Mouse (Mus musculus): ENCODE results near the gene Lig4.

Gene Lig4

GRCm38 (mm10) chr8:9977573-9978314 lies at the start of gene Lig4, which contains the start of gene Abhd13:
Lig4 (minus strand) TSS chr8:9977686.
Abhd13 (plus strand) TSS chr8:9977707.
- peak; percentile 99 for DNase-seq

- DNase-seq: no peak
Measured at GRCm38 (mm10) chr8:10017231-10017630, 39.7 kb upstream of the Lig4 start.

GRCm38 (mm10) chr8:10016252-10016651 lies 38.8 kb upstream of the Lig4 start:
- DNase-seq: no peak

- no peak for DNase-seq
Measured at GRCm38 (mm10) chr8:10007660-10008028, 30.2 kb upstream of the Lig4 start.

- DNase-seq: peak; percentile 27
Measured at GRCm38 (mm10) chr8:10006986-10007659, 29.6 kb upstream of the Lig4 start.

- no peak for DNase-seq
Measured at GRCm38 (mm10) chr8:10006156-10006985, 28.9 kb upstream of the Lig4 start, which contains the start of gene Tnfsf13b. Tnfsf13b (plus strand) TSS chr8:10006467.

- DNase-seq: no peak
Measured at GRCm38 (mm10) chr8:10004115-10004514, 26.6 kb upstream of the Lig4 start.

GRCm38 (mm10) chr8:9980188-9980587 lies 2.7 kb upstream of the Lig4 start:
- no peak for DNase-seq

- no peak for DNase-seq
Measured at GRCm38 (mm10) chr8:9979746-9980145, 2.3 kb upstream of the Lig4 start.

- DNase-seq: no peak
Measured at GRCm38 (mm10) chr8:9978475-9979230, 1.2 kb upstream of the Lig4 start.

- DNase-seq: peak; percentile 34
Measured at GRCm38 (mm10) chr8:9977016-9977415, 470 bp downstream of the Lig4 start.

GRCm38 (mm10) chr8:9975898-9976611 lies 1.4 kb downstream of the Lig4 start:
- DNase-seq: peak; percentile 99

GRCm38 (mm10) chr8:9975276-9975675 lies 2.2 kb downstream of the Lig4 start:
- peak; percentile 46 for DNase-seq

GRCm38 (mm10) chr8:9971866-9972265 lies 5.6 kb downstream of the Lig4 start:
- DNase-seq: peak; percentile 32

- no peak for DNase-seq
Measured at GRCm38 (mm10) chr8:9959919-9960318, 17.6 kb downstream of the Lig4 start.

- DNase-seq: no peak
Measured at GRCm38 (mm10) chr8:9958338-9958737, 19.1 kb downstream of the Lig4 start.

- DNase-seq: no peak
Measured at GRCm38 (mm10) chr8:9949134-9949890, 28.2 kb downstream of the Lig4 start.

GRCm38 (mm10) chr8:9935574-9935973 lies 41.9 kb downstream of the Lig4 start:
- no peak for DNase-seq

- DNase-seq: peak; percentile 57
Measured at GRCm38 (mm10) chr8:9934891-9935565, 42.5 kb downstream of the Lig4 start.

GRCm38 (mm10) chr8:9932711-9933110 lies 44.8 kb downstream of the Lig4 start:
- no peak for DNase-seq

All from thymus, postnatal 4 days (tissue).